In the genomic region with DNA sequence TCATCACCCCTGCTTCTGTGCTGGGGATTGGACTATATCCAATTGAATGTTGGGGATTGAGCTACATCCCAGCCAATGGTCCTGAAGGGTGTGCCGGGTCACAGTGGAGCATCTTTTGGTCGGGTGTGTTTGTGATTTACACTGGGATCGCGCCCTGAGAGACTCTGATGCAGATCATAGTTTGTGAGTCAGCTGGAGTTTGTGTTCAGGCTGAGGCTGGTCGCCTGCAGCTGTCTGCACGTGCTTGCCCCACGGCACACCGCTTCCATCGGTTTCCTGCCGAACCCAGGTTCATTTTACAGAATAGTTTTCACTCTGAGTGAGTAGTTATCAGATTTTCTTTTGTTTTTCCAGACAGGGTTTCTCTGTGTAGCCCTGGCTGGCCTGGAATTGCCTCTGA, we compare ENCODE assay signal across 16 mouse cellular contexts. TPM values are rescaled to one million over a fixed set of nuclear protein-coding genes. Genes with fewer than 3 reads are reported as not detected.
DNase-seq lines count a peak whose midpoint lies in the region; ATAC-seq and TF ChIP-seq lines count a peak whose summit lies in the region.
"Had no signal": no experiment of that assay in that cellular context is flagged by ENCODE, and none has a peak within 500 bp of the region (broad histone marks: within the 10 kb centered on the region; RNA-seq: fewer than 3 reads in every experiment).

No protein-coding gene starts in this region.

- DNase-seq in heart, postnatal 4 days: no peak
- no peak for DNase-seq in limb, embryonic 14.5 days (ENCODE audit: low spot score)
- DNase-seq in lung, postnatal 25 days (ENCODE audit: low spot score): no peak
- DNase-seq: gastrocnemius, postnatal 14 days; kidney, adult 8-10 months; kidney, postnatal 4 days; retina, postnatal 1 day; spleen, adult 18-20 months had no signal

- no peak overlapping the region; the same call in 1 of the 2 replicates for H3K9ac ChIP-seq in heart, embryonic 13.5 days
- no peak overlapping the region for H3K9ac ChIP-seq in limb, embryonic 14.5 days (ENCODE audit: low read depth, low read length, severe bottlenecking)
- H3K9ac ChIP-seq: forebrain, embryonic 15.5 days; hindbrain, embryonic 15.5 days; liver, embryonic 12.5 days had no signal

- H3K27me3 ChIP-seq in heart, embryonic 13.5 days (replicated peaks): no peaks in the 10 kb centered on the region
- H3K27me3 ChIP-seq in C2C12 (ENCODE audit: control insufficient read depth, insufficient read depth, insufficient read length): no peaks in the 10 kb centered on the region
- no peaks in the 10 kb centered on the region for H3K27me3 ChIP-seq in limb, embryonic 14.5 days (ENCODE audit: control insufficient read depth, insufficient read depth, low read length)
- H3K27me3 ChIP-seq: CH12.LX; forebrain, embryonic 15.5 days; hindbrain, embryonic 15.5 days; liver, embryonic 12.5 days had no signal

- peaks cover 33% of the 10 kb centered on the region for H3K79me3 ChIP-seq in C2C12 (ENCODE audit: low read depth)

- TF ChIP-seq POLR2A in limb, embryonic 14.5 days (IDR thresholded peaks at IDR 0.05; ENCODE audit: borderline replicate concordance, extremely low read depth, insufficient read depth, insufficient read length): no peak

- H3K4me1 ChIP-seq in heart, embryonic 13.5 days: peaks cover 99% of the 10 kb centered on the region
- peaks cover 60% of the 10 kb centered on the region for H3K4me1 ChIP-seq in brown adipose tissue, adult 24 weeks (ENCODE audit: control insufficient read depth, insufficient read depth, insufficient read length, low read length)
- H3K4me1 ChIP-seq in limb, embryonic 14.5 days (ENCODE audit: control insufficient read depth, insufficient read depth, low read length): peaks cover 48% of the 10 kb centered on the region

- H3K27ac ChIP-seq in heart, embryonic 13.5 days (replicated peaks): peak overlapping the region; percentile 80
- H3K27ac ChIP-seq in brown adipose tissue, adult 24 weeks (replicated peaks; ENCODE audit: low read depth, low read length): 0 out of 2 replicates have a peak overlapping the region, but pooled peaks have one; percentile 4
- 0 out of 2 replicates have a peak overlapping the region, but pooled peaks have one; percentile 26 for H3K27ac ChIP-seq in limb, embryonic 14.5 days (replicated peaks; ENCODE audit: low read depth, low read length)
- H3K27ac ChIP-seq: forebrain, embryonic 15.5 days; liver, embryonic 12.5 days had no signal

- H3K79me2 ChIP-seq in C2C12 (ENCODE audit: control insufficient read depth, insufficient read depth): peaks cover 91% of the 10 kb centered on the region

- 59% methylated on average over 10 of the region's 10 CpGs for WGBS in heart, embryonic 13.5 days
- 58% methylated on average over 10 of the region's 10 CpGs for WGBS in limb, embryonic 14.5 days

- no peak for TF ChIP-seq CTCF in C2C12 (IDR thresholded peaks at IDR 0.05; ENCODE audit: control insufficient read depth, insufficient read depth, insufficient read length)

- no peak for ATAC-seq in heart, embryonic 13.5 days (ENCODE audit: extremely low read depth, insufficient number of reproducible peaks, low FRiP score, low TSS enrichment)
- ATAC-seq in limb, embryonic 14.5 days (ENCODE audit: low FRiP score, low read depth): no peak
- no peak for ATAC-seq in erythroid progenitor cell, adult 5-6 weeks (replicated peaks; ENCODE audit: low FRiP score, poor library complexity, severe bottlenecking)
- ATAC-seq: forebrain, embryonic 15.5 days; liver, embryonic 12.5 days had no signal

- H3K36me3 ChIP-seq in heart, embryonic 13.5 days: peaks cover 15% of the 10 kb centered on the region; the same call in 1 of the 2 replicates
- H3K36me3 ChIP-seq in C2C12 (ENCODE audit: control insufficient read depth, insufficient read depth): peaks cover 17% of the 10 kb centered on the region
- H3K36me3 ChIP-seq in limb, embryonic 14.5 days (ENCODE audit: control insufficient read depth, insufficient read depth, low read length): peaks cover 35% of the 10 kb centered on the region
- H3K36me3 ChIP-seq: hindbrain, embryonic 15.5 days had no signal

- no peak overlapping the region for H3K4me2 ChIP-seq in heart, embryonic 13.5 days
- no peak overlapping the region for H3K4me2 ChIP-seq in limb, embryonic 14.5 days (replicated peaks; ENCODE audit: low read depth, low read length, severe bottlenecking)
- H3K4me2 ChIP-seq: forebrain, embryonic 15.5 days; hindbrain, embryonic 15.5 days; liver, embryonic 12.5 days had no signal

- H3K9me3 ChIP-seq in heart, embryonic 13.5 days: no peaks in the 10 kb centered on the region
- no peaks in the 10 kb centered on the region for H3K9me3 ChIP-seq in limb, embryonic 14.5 days (ENCODE audit: control insufficient read depth, low read length)
- H3K9me3 ChIP-seq: forebrain, embryonic 15.5 days; hindbrain, embryonic 15.5 days; liver, embryonic 12.5 days had no signal

- H3K4me3 ChIP-seq in heart, embryonic 13.5 days: no peak overlapping the region
- H3K4me3 ChIP-seq in C2C12 (ENCODE audit: insufficient read depth, poor library complexity, severe bottlenecking): no peak overlapping the region
- H3K4me3 ChIP-seq in brown adipose tissue, adult 24 weeks (ENCODE audit: insufficient read depth, low read depth, low read length): no peak overlapping the region
- H3K4me3 ChIP-seq in limb, embryonic 14.5 days (replicated peaks; ENCODE audit: low read length): no peak overlapping the region
- H3K4me3 ChIP-seq: forebrain, embryonic 15.5 days; hindbrain, embryonic 15.5 days; liver, embryonic 12.5 days had no signal

- H3ac ChIP-seq in C2C12 (ENCODE audit: control insufficient read depth, insufficient read length, low read depth): no peak overlapping the region

TF ChIP-seq in C2C12, 6 proteins besides CTCF, POLR2A, EP300 and RAD21:
- TF ChIP-seq MYOG (IDR thresholded peaks at IDR 0.05; ENCODE audit: control insufficient read depth, extremely low read depth, insufficient read length): no peak
- TF ChIP-seq CEBPB (IDR thresholded peaks at IDR 0.05; ENCODE audit: low read depth): no peak
- no peak for TF ChIP-seq MAX (IDR thresholded peaks at IDR 0.05)
- TF ChIP-seq FOSL1 (IDR thresholded peaks at IDR 0.05; ENCODE audit: insufficient read depth, low read length, poor library complexity, severe bottlenecking): no peak
- TF ChIP-seq MYOD1 (IDR thresholded peaks at IDR 0.05; ENCODE audit: control insufficient read depth, insufficient read length, low read depth): peak; percentile 25
- no peak for TF ChIP-seq USF1 (IDR thresholded peaks at IDR 0.05; ENCODE audit: low read depth)

RNA-seq across cellular contexts. Expression of gene Sec14l1, which starts 9.6 kb away (rescaled TPM):
- polyA plus RNA-seq in heart, embryonic 13.5 days (2015; fragmentation: Nextera tagmentation; extraction: Ambion mirVana): 44.5 and 45.3 TPM in 2 replicates
- total RNA-seq in heart, postnatal 4 days (2021): 10 to 100 TPM; 78.4 to 81.7 TPM
- 41.9 TPM for polyA plus RNA-seq in C2C12 (2012; fragmentation: generic; extraction: Trizol)
- 35.4 and 37.4 TPM in 2 replicates for polyA plus RNA-seq in brown adipose tissue, adult 24 weeks (2012; ENCODE audit: insufficient read depth, insufficient read length, missing spikeins)
- polyA plus RNA-seq in limb, embryonic 14.5 days (2012; rRNA removed): 72.5 and 85.2 TPM in 2 replicates
- polyA plus RNA-seq in limb, embryonic 14.5 days (2014; fragmentation: Nextera tagmentation; extraction: Ambion mirVana): 38.7 and 40.3 TPM in 2 replicates
- 27.4 and 32.3 TPM in 2 replicates for total RNA-seq in erythroid progenitor cell, adult 5-6 weeks (2015; ENCODE audit: low replicate concordance)
- 41.3 and 44.3 TPM in 2 replicates for total RNA-seq in erythroid progenitor cell, adult 5-6 weeks (2017; ENCODE audit: low replicate concordance)

Comparison
In these comparisons a context has a peak if more than half of its experiments do, and no peak if none do; other contexts are left out.
1. H3K27ac ChIP-seq: peak in every context shown above with its lines; median percentile 80 in heart, embryonic 13.5 days; 26 in limb, embryonic 14.5 days; 4 in brown adipose tissue, adult 24 weeks.